Mouse (Mus musculus) cerebellum, postnatal 4 days (tissue): ENCODE results near the gene Dbnl.

Experiments
- DNase-seq, 2 experiments: peaks; one replicate each; pipeline ENCODE4 v3.0.0; 2022; ENCODE audit warnings: low spot score in 2 of 2, mixed read lengths in 1 of 2

Gene Dbnl

DNA sequence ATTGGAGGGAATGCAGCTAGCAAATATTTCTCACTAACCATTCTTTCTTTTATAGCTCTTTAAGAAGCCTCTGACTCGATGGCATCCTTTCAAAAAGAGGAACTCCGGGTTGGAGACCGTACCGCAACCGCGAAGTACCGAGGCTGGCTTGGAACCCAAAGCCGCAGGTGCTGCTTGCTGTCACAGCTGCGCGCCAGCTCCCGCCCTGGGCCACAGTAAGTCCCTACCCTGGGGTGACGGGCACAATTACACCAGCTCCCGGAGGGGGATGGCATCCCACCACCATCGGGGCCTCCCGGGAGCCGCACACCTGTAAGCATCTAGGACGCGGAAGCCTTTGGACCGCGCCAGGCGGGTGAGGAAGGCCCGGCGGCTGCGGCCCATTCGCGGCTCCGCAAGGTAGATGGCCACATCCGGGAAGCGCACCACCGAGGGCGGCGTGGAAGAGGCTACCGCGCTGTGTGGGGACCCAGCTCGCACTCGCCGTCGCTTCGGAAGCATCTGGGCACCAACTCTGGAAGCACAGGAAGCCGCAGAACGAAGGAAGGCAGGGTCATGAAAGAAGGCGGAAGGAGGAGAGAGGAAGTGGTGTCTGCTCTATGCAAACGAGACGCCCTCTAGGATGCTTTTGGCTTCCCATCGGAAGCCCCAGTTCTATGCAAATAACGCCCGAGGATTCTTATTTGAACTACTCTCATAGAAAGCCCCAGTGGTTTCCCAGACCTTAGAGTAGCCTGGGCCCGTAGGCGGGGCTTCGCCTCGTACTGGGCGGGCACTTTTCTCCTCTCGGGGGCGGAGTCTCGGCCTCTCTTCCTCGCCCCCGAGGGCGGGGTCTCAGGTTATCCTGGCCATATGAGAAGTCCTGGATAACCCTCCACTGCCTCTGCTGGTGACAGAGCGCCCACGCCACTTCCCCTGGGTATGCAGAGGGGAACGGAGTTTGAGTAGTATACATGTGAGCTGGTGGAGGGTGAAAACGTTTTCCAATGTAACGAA lies 49.3 kb downstream of the Dbnl start, which contains the start of gene Polm:
Polm (minus strand) TSS at position 766 of the 996 bp plus-strand sequence.
- peak; percentile 74 to 90 for DNase-seq

DNA sequence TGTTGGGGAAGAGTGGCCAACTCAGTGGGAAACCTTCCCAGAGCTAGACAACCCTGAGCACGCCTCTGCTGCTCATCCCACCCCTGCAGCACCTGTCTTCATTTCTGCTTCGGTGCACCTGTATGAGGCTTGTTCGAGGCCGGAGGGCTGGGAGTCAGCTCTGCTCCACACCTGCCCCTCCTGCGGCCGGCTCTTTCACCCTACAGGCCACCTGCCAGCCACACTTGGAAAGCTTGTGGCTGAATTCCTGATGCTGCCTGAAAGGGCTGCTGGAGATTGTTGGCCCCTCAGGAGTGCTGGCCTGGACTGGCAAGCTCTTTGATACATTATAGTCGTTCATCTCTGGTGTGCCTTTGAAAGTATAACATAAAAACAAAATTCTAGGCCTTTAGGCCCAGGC lies 52.1 kb downstream of the Dbnl start:
- no peak for DNase-seq

DNA sequence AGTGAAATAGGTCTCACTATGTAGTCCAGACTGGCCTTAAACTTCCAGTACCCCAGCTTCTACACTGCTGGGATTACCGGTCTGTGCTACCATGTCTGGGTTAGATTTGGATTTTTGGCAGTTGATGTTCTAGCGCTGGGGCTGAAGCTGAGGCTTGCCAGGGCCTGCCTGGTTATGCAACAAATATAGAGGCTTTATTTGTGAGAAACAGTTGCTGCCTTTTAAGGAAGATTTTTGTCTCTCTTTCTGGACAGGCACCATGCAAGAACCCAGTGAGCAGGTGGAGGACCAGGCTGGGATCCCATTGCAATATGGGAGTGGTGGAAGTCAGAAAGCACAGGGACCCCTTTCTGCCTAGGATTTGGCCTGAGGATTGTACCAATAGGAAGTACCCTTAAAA lies 53.5 kb downstream of the Dbnl start:
- no peak for DNase-seq

DNA sequence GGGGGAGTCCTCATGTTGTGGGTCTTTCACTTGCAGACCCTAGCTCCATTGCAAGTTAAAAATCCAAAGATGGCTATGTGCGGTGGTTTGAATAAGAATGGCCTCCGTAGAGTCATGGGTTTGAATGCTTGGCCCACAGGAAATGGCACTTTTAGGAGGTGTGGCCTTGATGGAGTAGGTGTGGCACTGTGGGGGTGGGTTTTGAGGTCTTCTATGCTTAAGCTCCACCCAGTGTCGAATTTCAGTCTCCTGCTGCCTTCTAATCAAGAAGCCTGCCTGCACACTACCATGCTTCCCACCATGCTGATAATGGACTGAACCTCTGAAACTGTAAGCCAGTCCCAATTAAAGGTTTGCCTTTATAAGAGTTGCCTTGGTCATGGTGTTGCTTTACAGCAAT lies 54.8 kb downstream of the Dbnl start:
- no peak for DNase-seq

DNA sequence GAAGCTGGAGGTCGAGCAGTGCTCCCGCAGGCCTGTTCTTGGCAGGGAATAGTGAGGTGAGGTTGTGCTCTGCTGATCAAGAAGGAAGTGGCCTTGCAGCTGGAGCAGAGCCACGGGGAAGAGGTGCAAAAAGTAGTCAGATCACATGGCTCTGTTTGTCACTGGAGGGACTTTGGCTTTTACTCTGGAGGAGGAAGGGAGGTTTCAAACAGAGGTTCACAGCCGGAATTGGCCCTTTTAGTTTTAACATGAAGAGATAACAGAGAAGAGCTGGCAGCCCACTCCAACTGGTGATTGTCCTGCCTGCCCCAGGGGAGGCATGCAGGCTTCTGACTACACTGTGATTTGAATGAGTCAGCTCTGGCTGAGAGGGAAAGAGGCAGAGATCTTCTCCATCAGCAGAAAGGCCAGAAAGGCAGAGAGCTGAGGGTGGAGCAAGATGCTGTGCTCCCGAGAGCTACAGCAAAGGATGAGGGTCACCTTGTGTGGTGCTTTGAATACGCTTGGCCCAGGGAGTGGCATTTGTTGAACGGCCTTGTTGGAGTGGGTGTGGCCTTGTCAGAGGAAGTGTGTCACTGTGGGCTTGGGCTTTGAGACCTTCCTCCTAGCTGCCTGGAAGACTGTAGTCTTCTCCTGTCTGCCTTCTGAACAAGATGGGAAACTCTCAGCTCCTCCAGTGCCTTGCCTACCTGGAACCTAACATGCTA lies 58.5 kb downstream of the Dbnl start:
- DNase-seq: no peak

DNA sequence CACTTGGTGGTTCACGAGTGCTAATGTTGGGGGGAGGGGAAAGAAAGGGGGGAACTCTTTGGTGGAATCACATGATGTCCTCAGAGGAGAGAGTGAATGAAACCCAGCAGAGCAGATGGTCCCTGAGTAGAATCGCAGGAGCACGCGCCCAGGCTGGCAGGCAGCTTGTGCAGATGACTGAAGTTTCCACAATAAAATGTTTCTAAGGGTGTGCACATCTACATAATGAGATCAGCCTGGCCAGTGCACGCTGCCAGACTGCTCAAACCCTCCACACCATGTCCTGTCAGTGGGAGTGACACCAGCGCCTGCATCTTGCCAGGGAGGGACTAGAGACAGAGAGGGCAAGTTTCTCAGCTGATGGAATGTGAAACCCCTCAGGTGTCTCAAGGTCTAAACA lies 60.5 kb downstream of the Dbnl start:
- DNase-seq: no peak

DNA sequence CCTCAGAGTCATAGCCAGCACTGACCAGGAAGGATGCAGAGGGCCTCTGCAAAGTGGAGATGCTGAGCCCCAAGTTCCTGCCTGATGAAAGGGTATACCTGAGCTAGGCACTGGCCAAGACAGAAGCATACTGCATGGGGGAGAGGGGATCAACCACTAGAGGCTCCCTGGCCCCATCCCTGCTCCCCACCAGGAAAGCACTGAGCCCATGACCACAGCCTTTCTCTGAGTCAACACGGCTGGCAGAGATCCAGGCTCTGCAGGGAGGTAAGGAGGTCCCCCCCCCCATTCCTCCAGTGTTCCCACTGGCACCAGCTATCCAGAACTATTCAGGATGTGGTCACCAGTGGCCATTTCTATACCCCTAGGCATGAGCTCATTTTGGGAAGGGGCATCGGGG lies 61.0 kb downstream of the Dbnl start:
- DNase-seq: no peak

DNA sequence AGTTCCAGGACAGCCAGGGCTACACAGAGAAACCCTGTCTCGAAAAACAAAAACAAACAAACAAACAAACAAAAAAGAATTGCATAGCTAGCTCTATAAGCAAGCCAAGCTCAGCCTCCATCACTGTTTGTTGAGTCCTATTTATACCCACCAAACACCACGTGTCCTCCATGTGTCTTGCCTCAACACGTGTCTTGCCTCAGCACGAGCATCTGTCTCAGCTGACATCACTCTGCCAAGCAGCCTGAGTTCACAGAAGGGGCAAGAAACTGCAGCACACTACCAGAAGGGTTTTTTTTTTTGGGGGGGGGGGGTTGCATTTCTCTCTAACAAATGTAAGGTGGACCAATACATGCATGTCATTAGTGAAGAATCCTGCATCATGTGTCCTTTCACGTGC lies 62.2 kb downstream of the Dbnl start:
- no peak for DNase-seq
